Mouse (Mus musculus): ENCODE data around the gene Tnfrsf25.

DNA sequence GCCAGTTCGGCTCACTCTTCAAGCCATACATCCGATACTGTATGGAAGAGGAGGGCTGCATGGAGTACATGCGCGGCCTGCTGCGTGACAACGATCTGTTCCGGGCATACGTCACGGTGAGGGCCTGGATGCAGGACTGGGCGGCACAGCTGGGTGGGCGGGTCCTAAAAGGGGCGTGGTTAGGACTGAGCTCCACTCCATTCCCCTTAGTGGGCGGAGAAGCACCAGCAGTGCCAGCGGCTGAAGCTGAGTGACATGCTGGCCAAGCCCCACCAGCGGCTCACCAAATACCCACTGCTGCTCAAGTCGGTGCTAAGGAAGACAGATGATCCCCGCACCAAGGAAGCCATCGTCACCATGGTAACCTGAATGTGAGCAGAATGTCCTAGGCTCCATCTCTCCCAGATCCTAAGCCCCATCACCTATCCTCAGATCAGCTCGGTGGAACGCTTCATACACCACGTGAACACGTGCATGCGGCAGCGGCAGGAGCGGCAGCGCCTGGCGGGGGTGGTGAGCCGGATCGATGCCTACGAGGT, 7.7 kb upstream of the Tnfrsf25 start:
- TF ChIP-seq POLR2A (IDR thresholded peaks at IDR 0.05; ENCODE audit: low read depth, low read length) (no peak; the same call in 1 of the 2 replicates), CTCF (IDR thresholded peaks at IDR 0.05; ENCODE audit: borderline replicate concordance, insufficient read depth, low read length) (no peak)
